Mouse (Mus musculus) lung, embryonic 14.5 days (tissue): ENCODE measurements around the gene Mmp2. TPM values are rescaled to one million over a fixed set of nuclear protein-coding genes. Genes with fewer than 3 reads are reported as not detected.

ENCODE experiments used
- ATAC-seq: fragments of 200-750 bp; cut with Nextera tagmentation; 2 replicates; pipeline ENCODE4 v1.8.0; 2017; ENCODE audit warnings: mild to moderate bottlenecking, moderate TSS enrichment, moderate library complexity; ENCODE audit not compliant: insufficient read depth
- DNase-seq: peaks from one replicate; pipeline ENCODE4 v3.0.0-alpha.2; 2015
- H3K27ac ChIP-seq: fragments of 300-500 bp; sonication (generic); 2 replicates; pipeline ENCODE4 v1.5.1; 2014; ENCODE audit warnings: low read depth, mild to moderate bottlenecking, moderate library complexity
- H3K27me3 ChIP-seq: fragments of 300-500 bp; sonication (generic); 2 replicates; pipeline ENCODE4 v1.6.1; 2014; ENCODE audit warnings: low read length, control low read depth; ENCODE audit not compliant: insufficient read depth
- H3K36me3 ChIP-seq: fragments of 300-500 bp; sonication (generic); 2 replicates; pipeline ENCODE4 v1.6.1; 2014; ENCODE audit warnings: control low read depth; ENCODE audit not compliant: insufficient read depth
- H3K4me1 ChIP-seq: fragments of 300-500 bp; sonication (generic); 2 replicates; pipeline ENCODE4 v1.6.1; 2014; ENCODE audit warnings: antibody characterized with exemption, control low read depth; ENCODE audit not compliant: insufficient read depth
- H3K4me2 ChIP-seq: fragments of 300-500 bp; sonication (generic); 2 replicates; pipeline ENCODE4 v1.6.1; 2014; ENCODE audit warnings: mild to moderate bottlenecking
- H3K4me3 ChIP-seq: fragments of 300-500 bp; sonication (generic); 2 replicates; pipeline ENCODE4 v1.5.1; 2014; ENCODE audit warnings: low read depth, low read length
- H3K9ac ChIP-seq: fragments of 300-500 bp; sonication (generic); 2 replicates; pipeline ENCODE4 v1.6.1; 2014
- H3K9me3 ChIP-seq: fragments of 300-500 bp; sonication (generic); 2 replicates; pipeline ENCODE4 v1.6.1; 2016; ENCODE audit warnings: low read depth, low read length, control low read depth
- CTCF ChIP-seq: IDR thresholded peaks from 2 replicates; pipeline ENCODE4 v1.5.1; 2016; ENCODE audit warnings: antibody characterized with exemption, low read depth
- WGBS: fragments of 180-500 bp; shearing (Covaris S2); extraction: QIAGEN DNeasy Blood & Tissue Kit; methylation state at CpG from one replicate; pipeline ENCODE4 v1.1.7; 2014; 5-methylcytosine and 5-hydroxymethylcytosine counted together
- polyA plus RNA-seq: library from polyadenylated mRNA; unstranded; fragments of >200 nt; fragmentation: Nextera tagmentation; extraction: Ambion mirVana; gene quantifications from 2 replicates; pipeline ENCODE4 v1.2.1, GENCODE M21; 2014

The Mmp2 gene
- polyA plus RNA-seq, 1 experiment from 2014 or later, result 268 TPM

- no peak for TF ChIP-seq CTCF
- Histone ChIP-seq H3K9ac (no peak overlapping the region), H3K4me3 (no peak overlapping the region), H3K27ac (no peak overlapping the region), H3K27me3 (no peaks in the 10 kb centered on the region), H3K4me2 (no peak overlapping the region), H3K4me1 (no peaks in the 10 kb centered on the region), H3K36me3 (no peaks in the 10 kb centered on the region), H3K9me3 (no peaks in the 10 kb centered on the region)
- no peak for DNase-seq
- WGBS, result 86% methylated on average over 7 of the region's 7 CpGs
- ATAC-seq, result no peak
Observed at GRCm38 (mm10) chr8:92797527-92797931, 29.6 kb upstream of the Mmp2 start.

GRCm38 (mm10) chr8:92799406-92799805 lies 27.7 kb upstream of the Mmp2 start:
- no peak overlapping the region for H3K9ac ChIP-seq
- ATAC-seq, result no peak
- H3K9me3 ChIP-seq, result no peaks in the 10 kb centered on the region
- DNase-seq, result no peak
- H3K4me2 ChIP-seq, result no peak overlapping the region
- no peaks in the 10 kb centered on the region for H3K4me1 ChIP-seq
- H3K27ac ChIP-seq, result no peak overlapping the region
- H3K4me3 ChIP-seq, result no peak overlapping the region
- 0 out of 2 replicates have a peak, but pooled peaks cover 4% of the 10 kb centered on the region for H3K27me3 ChIP-seq
- no peaks in the 10 kb centered on the region for H3K36me3 ChIP-seq
- TF ChIP-seq CTCF, result no peak
- 83% methylated on average over 11 of the region's 11 CpGs for WGBS

- H3K4me3 ChIP-seq, result no peak overlapping the region
- no peaks in the 10 kb centered on the region for H3K9me3 ChIP-seq
- 34% methylated on average over 8 of the region's 8 CpGs for WGBS
- 0 out of 2 replicates have a peak, but pooled peaks cover 4% of the 10 kb centered on the region for H3K27me3 ChIP-seq
- no peak overlapping the region for H3K27ac ChIP-seq
- TF ChIP-seq CTCF, result no peak
- ATAC-seq (no peak), DNase-seq (peak; percentile 62)
- peak overlapping the region; percentile 31; the same call in 1 of the 2 replicates for H3K4me2 ChIP-seq
- H3K36me3 ChIP-seq, result no peaks in the 10 kb centered on the region
- no peak overlapping the region for H3K9ac ChIP-seq
- no peaks in the 10 kb centered on the region for H3K4me1 ChIP-seq
Observed at GRCm38 (mm10) chr8:92801231-92801630, 25.9 kb upstream of the Mmp2 start.

GRCm38 (mm10) chr8:92802591-92802990 lies 24.5 kb upstream of the Mmp2 start:
- Histone ChIP-seq H3K4me2 (no peak overlapping the region), H3K36me3 (no peaks in the 10 kb centered on the region), H3K9me3 (no peaks in the 10 kb centered on the region), H3K4me3 (no peak overlapping the region), H3K9ac (no peak overlapping the region), H3K27ac (no peak overlapping the region), H3K27me3 (0 out of 2 replicates have a peak, but pooled peaks cover 4% of the 10 kb centered on the region), H3K4me1 (no peaks in the 10 kb centered on the region)
- WGBS, result 67% methylated on average over 3 of the region's 3 CpGs
- ATAC-seq (no peak), DNase-seq (no peak)
- TF ChIP-seq CTCF, result no peak

- Histone ChIP-seq H3K4me1 (no peaks in the 10 kb centered on the region), H3K36me3 (no peaks in the 10 kb centered on the region), H3K4me3 (no peak overlapping the region), H3K9me3 (no peaks in the 10 kb centered on the region), H3K27me3 (0 out of 2 replicates have a peak, but pooled peaks cover 3% of the 10 kb centered on the region), H3K4me2 (no peak overlapping the region), H3K9ac (no peak overlapping the region), H3K27ac (no peak overlapping the region)
- 70% methylated on average over 2 of the region's 2 CpGs for whole genome bisulfite sequencing
- ATAC-seq (peak; percentile 24; the same call in 1 of the 2 replicates), DNase-seq (no peak)
- TF ChIP-seq CTCF, result no peak
Observed at GRCm38 (mm10) chr8:92812773-92813172, 14.3 kb upstream of the Mmp2 start.

GRCm38 (mm10) chr8:92815661-92816060 lies 11.4 kb upstream of the Mmp2 start:
- no peak overlapping the region for H3K4me3 ChIP-seq
- no peaks in the 10 kb centered on the region for H3K36me3 ChIP-seq
- H3K9ac ChIP-seq, result no peak overlapping the region
- H3K27me3 ChIP-seq, result 0 out of 2 replicates have a peak, but pooled peaks cover 3% of the 10 kb centered on the region
- no peak for ATAC-seq
- no peak for DNase-seq
- no peak for TF ChIP-seq CTCF
- H3K4me1 ChIP-seq, result no peaks in the 10 kb centered on the region
- no peak overlapping the region for H3K27ac ChIP-seq
- no peaks in the 10 kb centered on the region for H3K9me3 ChIP-seq
- H3K4me2 ChIP-seq, result no peak overlapping the region
- 79% methylated on average over 5 of the region's 5 CpGs for WGBS

GRCm38 (mm10) chr8:92817928-92818818 lies 8.9 kb upstream of the Mmp2 start:
- Histone ChIP-seq H3K9ac (no peak overlapping the region), H3K36me3 (no peaks in the 10 kb centered on the region), H3K4me1 (no peaks in the 10 kb centered on the region), H3K27me3 (0 out of 2 replicates have a peak, but pooled peaks cover 3% of the 10 kb centered on the region), H3K4me3 (no peak overlapping the region), H3K27ac (no peak overlapping the region), H3K4me2 (no peak overlapping the region), H3K9me3 (no peaks in the 10 kb centered on the region)
- ATAC-seq (peak; percentile 88), DNase-seq (peak; percentile 98)
- peak; percentile 100 for TF ChIP-seq CTCF
- WGBS, result 15% methylated on average over 6 of the region's 6 CpGs
